Mouse (Mus musculus) testis, adult 2 months (tissue): ENCODE data around the gene Sh3rf1.

Experiments
- CTCF ChIP-seq: fragments of 200-500 bp; IDR thresholded peaks from 2 replicates; pipeline ENCODE4 v1.5.1; 2012; ENCODE audit warnings: low read depth, mild to moderate bottlenecking, inconsistent platforms, low read length, moderate library complexity; ENCODE audit not compliant: control insufficient read depth, insufficient read depth, insufficient replicate concordance
- POLR2A ChIP-seq: fragments of 200-500 bp; IDR thresholded peaks from 2 replicates; pipeline ENCODE4 v1.6.1; 2012; ENCODE audit warnings: low read depth, mild to moderate bottlenecking, inconsistent platforms, low read length, moderate library complexity; ENCODE audit not compliant: control insufficient read depth

DNA sequence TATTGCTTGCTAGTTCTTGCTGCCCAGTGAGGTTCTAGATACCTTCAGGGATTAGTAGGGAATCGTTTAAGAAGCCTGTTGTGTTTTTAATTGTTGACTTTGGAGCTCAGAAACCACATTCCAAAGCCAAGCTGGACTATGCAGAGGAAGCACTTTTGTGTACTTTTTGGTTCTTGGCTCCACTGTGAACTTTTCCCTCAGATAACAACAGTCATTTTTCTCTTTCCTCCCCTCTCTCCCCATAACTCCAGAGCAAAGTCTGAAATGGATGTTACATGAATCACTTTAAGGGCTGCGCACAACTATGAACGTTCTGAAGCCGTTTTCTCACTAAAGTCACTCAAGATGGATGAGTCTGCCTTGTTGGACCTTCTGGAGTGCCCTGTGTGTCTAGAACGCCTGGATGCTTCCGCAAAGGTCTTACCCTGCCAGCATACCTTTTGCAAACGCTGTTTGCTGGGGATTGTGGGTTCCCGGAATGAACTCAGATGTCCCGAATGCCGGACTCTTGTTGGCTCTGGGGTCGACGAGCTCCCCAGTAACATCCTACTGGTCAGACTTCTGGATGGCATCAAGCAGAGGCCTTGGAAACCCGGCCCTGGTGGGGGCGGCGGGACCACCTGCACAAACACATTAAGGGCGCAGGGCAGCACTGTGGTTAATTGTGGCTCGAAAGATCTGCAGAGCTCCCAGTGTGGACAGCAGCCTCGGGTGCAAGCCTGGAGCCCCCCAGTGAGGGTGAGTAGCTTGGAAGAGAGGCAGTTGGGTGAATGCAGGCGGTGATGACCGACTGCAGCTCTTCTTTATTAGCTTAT is 2.1 kb downstream of the Sh3rf1 start:
- no peak for TF ChIP-seq CTCF
- TF ChIP-seq POLR2A = no peak
